Mouse (Mus musculus) heart, embryonic 13.5 days (tissue): ENCODE results near the gene Acaca. TPM values are rescaled to one million over a fixed set of nuclear protein-coding genes. Genes with fewer than 3 reads are reported as not detected.

Experiments
- ATAC-seq: fragments of 200-750 bp; cut with Nextera tagmentation; 2 replicates; pipeline ENCODE4 v1.8.0; 2017; ENCODE audit warnings: moderate TSS enrichment; ENCODE audit not compliant: insufficient number of reproducible peaks, low FRiP score, low TSS enrichment; ENCODE audit errors: extremely low read depth
- H3K27ac ChIP-seq: fragments of 300-500 bp; sonication (generic); replicated peaks from 2 replicates; pipeline ENCODE4 v1.5.1; 2015; ENCODE audit warnings: moderate library complexity, mild to moderate bottlenecking, inconsistent platforms
- H3K27me3 ChIP-seq: fragments of 300-500 bp; sonication (generic); replicated peaks from 2 replicates; pipeline ENCODE4 v1.6.1; 2015; ENCODE audit warnings: mild to moderate bottlenecking, inconsistent platforms
- H3K36me3 ChIP-seq: fragments of 300-500 bp; sonication (generic); 2 replicates; pipeline ENCODE4 v1.6.1; 2015; ENCODE audit warnings: mild to moderate bottlenecking, inconsistent platforms
- H3K4me1 ChIP-seq: fragments of 300-500 bp; sonication (generic); 2 replicates; pipeline ENCODE4 v1.6.1; 2015; ENCODE audit warnings: inconsistent platforms
- H3K4me2 ChIP-seq: fragments of 300-500 bp; sonication (generic); 2 replicates; pipeline ENCODE4 v1.6.1; 2015; ENCODE audit warnings: inconsistent platforms, mild to moderate bottlenecking, moderate library complexity
- H3K4me3 ChIP-seq: fragments of 300-500 bp; sonication (generic); 2 replicates; pipeline ENCODE4 v1.5.1; 2015; ENCODE audit warnings: moderate library complexity, mild to moderate bottlenecking, inconsistent platforms
- H3K9ac ChIP-seq: fragments of 300-500 bp; sonication (generic); 2 replicates; pipeline ENCODE4 v1.6.1; 2015; ENCODE audit warnings: inconsistent platforms, mild to moderate bottlenecking, moderate library complexity
- H3K9me3 ChIP-seq: fragments of 300-500 bp; sonication (generic); 2 replicates; pipeline ENCODE4 v1.6.1; 2016; ENCODE audit warnings: inconsistent platforms
- WGBS: fragments of 180-500 bp; shearing (Covaris S2); methylation state at CpG from one replicate; pipeline ENCODE4 v1.1.7; 2015; ENCODE audit warnings: mixed read lengths; 5-methylcytosine and 5-hydroxymethylcytosine counted together
- polyA plus RNA-seq: library from polyadenylated mRNA; unstranded; fragments of >200 nt; fragmentation: Nextera tagmentation; extraction: Ambion mirVana; gene quantifications from 2 replicates; pipeline ENCODE4 v1.2.1, GENCODE M21; 2015

Gene Acaca
- polyA plus RNA-seq, 1 experiment from 2014 or later, result 6.6 TPM

DNA sequence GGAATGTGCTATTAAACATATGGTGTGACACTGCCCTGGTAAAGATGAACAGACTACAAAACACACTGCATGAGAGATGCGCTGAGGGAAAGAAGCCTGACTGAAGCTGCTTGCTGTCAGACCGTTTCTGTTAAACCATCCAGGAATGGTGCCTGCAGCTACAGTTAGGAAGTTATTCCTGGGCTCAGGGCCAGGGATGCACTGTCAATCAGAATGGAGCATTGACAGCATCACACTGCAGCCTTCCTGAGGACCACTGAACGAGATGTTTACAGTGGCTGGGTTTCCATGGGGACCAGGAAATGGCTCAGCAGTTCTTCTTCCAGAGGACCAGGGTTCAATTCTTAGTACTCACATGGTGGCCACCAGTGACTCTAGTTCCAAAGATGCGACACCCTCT is 280.9 kb downstream of the Acaca start:
- H3K4me2 ChIP-seq, result no peak overlapping the region
- no peaks in the 10 kb centered on the region for H3K27me3 ChIP-seq
- peaks cover 21% of the 10 kb centered on the region for H3K4me1 ChIP-seq
- no peak overlapping the region for H3K9ac ChIP-seq
- H3K36me3 ChIP-seq, result no peaks in the 10 kb centered on the region
- no peak overlapping the region for H3K4me3 ChIP-seq
- H3K9me3 ChIP-seq, result peaks cover 8% of the 10 kb centered on the region
- 51% methylated on average over 4 of the region's 4 CpGs for WGBS
- no peak for ATAC-seq
- no peak overlapping the region for H3K27ac ChIP-seq

DNA sequence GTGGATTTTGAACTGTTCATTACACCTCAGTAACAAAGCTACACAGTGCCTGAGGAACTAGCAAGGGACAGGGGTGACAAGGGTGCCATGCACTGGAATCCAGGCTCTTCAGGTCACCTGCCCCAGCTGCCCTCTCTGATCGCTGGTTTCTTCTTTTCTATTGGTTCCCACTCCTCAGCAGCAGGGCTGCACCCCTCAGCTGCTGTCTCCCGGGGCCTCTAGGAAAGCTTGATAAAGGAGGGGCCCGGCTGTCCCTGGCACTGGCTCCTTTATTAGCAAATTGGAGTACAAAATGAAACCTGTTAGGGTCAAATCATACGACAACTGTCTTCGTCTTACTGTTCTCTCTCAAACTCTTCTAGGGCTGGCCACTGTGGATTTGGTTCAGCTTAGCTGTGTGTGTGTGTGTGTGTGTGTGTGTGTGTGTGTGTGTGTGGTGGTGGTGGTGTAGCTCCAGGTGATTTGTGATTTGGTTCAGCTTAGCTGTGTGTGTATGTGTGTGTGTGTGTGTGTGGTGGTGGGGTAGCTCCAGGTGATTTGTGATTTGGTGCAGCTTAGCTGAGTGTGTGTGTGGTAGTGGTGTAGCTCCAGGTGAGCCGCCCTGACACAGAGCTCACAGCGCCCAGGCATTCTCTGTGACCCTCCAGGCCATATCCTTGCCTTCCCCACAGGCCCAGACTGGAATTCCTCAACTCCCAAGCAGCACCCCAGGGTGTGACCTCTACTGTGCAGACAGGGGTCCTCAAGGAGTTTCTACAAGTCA is 281.6 kb downstream of the Acaca start:
- 57% methylated on average over 7 of the region's 7 CpGs for WGBS
- no peaks in the 10 kb centered on the region for H3K27me3 ChIP-seq

DNA sequence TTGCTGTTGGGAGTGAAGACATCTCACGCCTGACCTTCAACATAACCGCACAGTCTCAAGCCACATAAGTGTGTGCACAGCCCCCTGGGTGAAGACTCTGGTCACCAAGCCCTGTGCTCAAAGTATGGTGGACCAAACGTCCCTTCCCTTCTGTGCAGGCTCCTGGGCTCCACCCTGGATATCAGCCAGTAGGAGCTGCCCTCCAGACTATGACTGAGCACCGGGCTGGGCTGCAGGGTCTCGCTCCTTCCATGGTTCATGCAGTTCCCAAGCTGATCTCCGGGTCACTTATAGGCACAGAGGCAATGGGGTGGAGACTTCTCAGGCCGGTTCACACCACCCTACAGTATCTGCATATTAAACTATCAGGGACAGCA is 282.2 kb downstream of the Acaca start:
- no peak overlapping the region for H3K4me2 ChIP-seq
- no peak overlapping the region for H3K4me3 ChIP-seq
- no peaks in the 10 kb centered on the region for H3K27me3 ChIP-seq
- H3K4me1 ChIP-seq, result peaks cover 21% of the 10 kb centered on the region
- H3K9ac ChIP-seq, result no peak overlapping the region
- 57% methylated on average over 7 of the region's 7 CpGs for WGBS
- no peak for ATAC-seq
- H3K9me3 ChIP-seq, result peaks cover 4% of the 10 kb centered on the region
- H3K36me3 ChIP-seq, result no peaks in the 10 kb centered on the region
- no peak overlapping the region for H3K27ac ChIP-seq

More for the DNA sequence above, 281.6 kb downstream of the Acaca start:
- no peak overlapping the region for H3K9ac ChIP-seq
- no peak for ATAC-seq
- H3K4me2 ChIP-seq, result no peak overlapping the region
- H3K4me3 ChIP-seq, result no peak overlapping the region
- no peaks in the 10 kb centered on the region for H3K36me3 ChIP-seq
- H3K4me1 ChIP-seq, result peaks cover 21% of the 10 kb centered on the region
- H3K9me3 ChIP-seq, result peaks cover 8% of the 10 kb centered on the region
- H3K27ac ChIP-seq, result no peak overlapping the region

- H3K27ac ChIP-seq, result no peak overlapping the region
- no peaks in the 10 kb centered on the region for H3K9me3 ChIP-seq
- no peak for ATAC-seq
- WGBS, result 71% methylated on average over 12 of the region's 12 CpGs
- no peak overlapping the region for H3K4me2 ChIP-seq
- no peaks in the 10 kb centered on the region for H3K27me3 ChIP-seq
- H3K4me3 ChIP-seq, result no peak overlapping the region
- no peaks in the 10 kb centered on the region for H3K36me3 ChIP-seq
- H3K4me1 ChIP-seq, result peaks cover 21% of the 10 kb centered on the region
- no peak overlapping the region for H3K9ac ChIP-seq
Observed at GRCm38 (mm10) chr11:84412201-84412934, 282.9 kb downstream of the Acaca start.

DNA sequence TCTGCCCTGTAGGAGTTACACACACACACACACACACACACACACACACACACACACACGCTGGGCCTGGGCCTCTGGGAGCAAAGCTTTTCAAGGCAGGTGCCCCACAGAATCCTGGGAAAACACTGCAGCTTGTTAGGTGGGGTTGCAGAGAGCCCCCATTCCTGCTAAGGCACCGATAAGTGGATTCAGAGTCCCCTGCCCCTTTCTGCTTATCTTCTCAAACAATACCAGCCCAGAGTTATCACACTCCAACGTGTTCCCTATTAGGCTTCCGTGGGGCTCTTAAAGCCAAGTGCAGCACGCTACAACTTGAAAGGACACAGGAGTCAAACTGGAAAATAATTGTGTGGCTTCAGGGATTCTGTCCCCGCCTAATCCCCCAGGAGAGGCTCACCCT is 283.6 kb downstream of the Acaca start:
- no peaks in the 10 kb centered on the region for H3K9me3 ChIP-seq
- no peaks in the 10 kb centered on the region for H3K27me3 ChIP-seq
- H3K4me2 ChIP-seq, result no peak overlapping the region
- no peak overlapping the region for H3K9ac ChIP-seq
- 30% methylated on average over 6 of the region's 6 CpGs for WGBS
- peaks cover 21% of the 10 kb centered on the region for H3K4me1 ChIP-seq
- no peak overlapping the region for H3K4me3 ChIP-seq
- H3K36me3 ChIP-seq, result no peaks in the 10 kb centered on the region
- H3K27ac ChIP-seq, result 0 out of 2 replicates have a peak overlapping the region, but pooled peaks have one; percentile 29
- ATAC-seq, result no peak

DNA sequence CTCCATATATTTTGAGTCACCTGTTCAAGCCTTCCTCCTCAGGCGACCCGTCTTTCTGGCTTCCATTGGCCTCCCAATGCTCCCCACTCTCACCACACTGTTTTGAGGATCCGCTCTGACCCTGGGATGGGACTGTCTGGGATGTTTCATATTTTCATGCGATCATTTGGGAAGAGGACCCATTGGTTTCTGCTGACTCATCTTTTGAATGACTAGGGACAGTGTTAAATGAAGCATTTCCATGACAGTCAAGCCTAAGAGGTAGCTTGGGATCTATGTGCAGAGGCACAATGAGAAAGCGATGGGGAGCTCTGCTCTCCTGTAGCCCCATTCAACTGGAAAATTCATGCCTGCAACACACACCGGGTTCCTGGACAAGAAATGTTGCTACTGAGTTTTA is 291.3 kb downstream of the Acaca start:
- no peak overlapping the region for H3K9ac ChIP-seq
- no peak overlapping the region for H3K27ac ChIP-seq
- WGBS, result 88% methylated on average over 6 of the region's 6 CpGs
- H3K9me3 ChIP-seq, result no peaks in the 10 kb centered on the region
- H3K27me3 ChIP-seq, result no peaks in the 10 kb centered on the region
- H3K36me3 ChIP-seq, result no peaks in the 10 kb centered on the region; the same call in 1 of the 2 replicates
- no peak for ATAC-seq
- peaks cover 9% of the 10 kb centered on the region for H3K4me1 ChIP-seq
- H3K4me3 ChIP-seq, result no peak overlapping the region
- no peak overlapping the region for H3K4me2 ChIP-seq

- no peak for ATAC-seq
- no peak overlapping the region for H3K9ac ChIP-seq
- H3K27me3 ChIP-seq, result no peaks in the 10 kb centered on the region
- H3K4me1 ChIP-seq, result peaks cover 9% of the 10 kb centered on the region
- no peaks in the 10 kb centered on the region; the same call in 1 of the 2 replicates for H3K36me3 ChIP-seq
- H3K4me3 ChIP-seq, result no peak overlapping the region
- 76% methylated on average over 13 of the region's 13 CpGs for WGBS
- H3K4me2 ChIP-seq, result no peak overlapping the region
- no peaks in the 10 kb centered on the region for H3K9me3 ChIP-seq
- no peak overlapping the region for H3K27ac ChIP-seq
Observed at GRCm38 (mm10) chr11:84425736-84426632, 296.5 kb downstream of the Acaca start.

GRCm38 (mm10) chr11:84426633-84426998 is 297.1 kb downstream of the Acaca start:
- WGBS, result 88% methylated on average over 5 of the region's 5 CpGs
- Histone ChIP-seq H3K9me3 (no peaks in the 10 kb centered on the region), H3K4me2 (no peak overlapping the region), H3K36me3 (peaks cover 3% of the 10 kb centered on the region; the same call in 1 of the 2 replicates), H3K4me1 (peaks cover 9% of the 10 kb centered on the region), H3K27me3 (no peaks in the 10 kb centered on the region), H3K27ac (no peak overlapping the region), H3K4me3 (no peak overlapping the region), H3K9ac (no peak overlapping the region)
- ATAC-seq, result no peak

DNA sequence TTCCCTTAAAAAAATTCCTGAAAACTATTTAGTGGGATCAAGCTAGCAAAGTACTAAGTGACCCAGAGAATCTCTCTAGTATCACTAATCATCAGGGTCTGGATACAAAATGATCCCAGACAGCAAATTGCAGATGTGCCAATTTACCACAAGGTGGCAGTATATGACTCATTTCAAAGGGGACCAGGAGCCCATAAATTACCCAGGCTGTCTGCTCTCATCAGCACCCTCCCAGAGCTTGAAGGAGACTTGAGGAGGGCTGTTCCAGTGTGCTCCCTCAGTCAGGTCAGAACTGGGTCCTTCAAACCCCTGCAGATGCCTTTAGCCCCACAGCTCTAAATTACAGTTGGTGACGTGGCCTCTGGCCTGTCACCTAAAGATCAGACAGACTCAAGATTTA is 300.1 kb downstream of the Acaca start:
- Histone ChIP-seq H3K4me3 (no peak overlapping the region), H3K36me3 (peaks cover 3% of the 10 kb centered on the region; the same call in 1 of the 2 replicates), H3K27me3 (no peaks in the 10 kb centered on the region), H3K9ac (no peak overlapping the region), H3K4me2 (no peak overlapping the region), H3K9me3 (no peaks in the 10 kb centered on the region), H3K4me1 (no peaks in the 10 kb centered on the region; the same call in 1 of the 2 replicates), H3K27ac (no peak overlapping the region)
- no peak for ATAC-seq
- WGBS, result 74% methylated on average over 1 of the region's 1 CpGs

DNA sequence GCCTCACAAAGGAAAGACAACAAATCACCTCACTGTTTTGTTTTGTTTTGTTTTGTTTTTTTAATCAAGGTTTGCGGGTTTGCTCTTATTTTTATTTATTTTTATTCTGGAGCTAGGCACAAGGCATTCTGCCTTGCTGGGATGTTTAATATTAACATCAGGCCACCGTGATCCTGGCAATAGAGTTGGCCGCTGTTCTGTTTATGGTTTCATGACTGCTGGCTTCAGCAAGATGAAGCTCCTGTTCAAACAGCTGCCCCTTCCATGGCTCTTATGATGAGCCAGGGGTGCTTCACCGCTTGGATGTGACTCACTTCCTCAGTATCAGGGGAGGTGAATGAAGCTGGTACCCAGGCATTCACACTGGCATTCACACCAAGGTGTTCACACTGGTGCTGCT is 300.9 kb downstream of the Acaca start:
- no peak for ATAC-seq
- Histone ChIP-seq H3K9me3 (no peaks in the 10 kb centered on the region), H3K4me1 (no peaks in the 10 kb centered on the region; the same call in 1 of the 2 replicates), H3K4me2 (no peak overlapping the region), H3K36me3 (peaks cover 3% of the 10 kb centered on the region; the same call in 1 of the 2 replicates), H3K4me3 (no peak overlapping the region), H3K9ac (no peak overlapping the region), H3K27me3 (no peaks in the 10 kb centered on the region), H3K27ac (no peak overlapping the region)
- WGBS, result 81% methylated on average over 4 of the region's 4 CpGs

DNA sequence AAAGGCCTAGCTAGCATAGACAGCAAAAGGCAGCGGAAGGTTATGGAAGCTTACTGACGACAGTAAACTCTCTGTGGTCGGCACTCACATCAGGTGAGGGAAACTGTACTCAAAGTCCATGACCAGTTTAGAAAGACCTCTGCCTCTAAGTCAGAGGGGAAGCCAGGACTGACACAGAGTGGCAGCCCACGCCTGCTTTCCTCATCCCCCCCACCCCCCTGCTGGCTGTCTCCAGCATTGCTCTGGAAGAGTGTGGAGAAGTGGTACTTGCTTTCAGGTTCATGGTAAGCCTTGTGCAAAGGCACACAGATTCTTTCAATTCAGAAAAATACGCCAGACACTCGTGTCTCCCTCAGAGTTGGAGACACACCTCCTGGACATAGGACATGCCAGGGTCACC is 305.4 kb downstream of the Acaca start:
- WGBS, result 72% methylated on average over 6 of the region's 6 CpGs
- Histone ChIP-seq H3K27me3 (no peaks in the 10 kb centered on the region), H3K4me1 (no peaks in the 10 kb centered on the region), H3K27ac (no peak overlapping the region), H3K36me3 (peaks cover 15% of the 10 kb centered on the region), H3K9me3 (no peaks in the 10 kb centered on the region), H3K4me2 (no peak overlapping the region), H3K4me3 (no peak overlapping the region), H3K9ac (no peak overlapping the region)
- ATAC-seq, result no peak
